Mouse (Mus musculus) midbrain, embryonic 11.5 days (tissue): ENCODE results near the gene Unc13b. TPM values are rescaled to one million over a fixed set of nuclear protein-coding genes. Genes with fewer than 3 reads are reported as not detected.

Experiments
- ATAC-seq: fragments of 200-750 bp; cut with Nextera tagmentation; 2 replicates; pipeline ENCODE4 v1.8.0; 2017; ENCODE audit warnings: moderate TSS enrichment, moderate library complexity; ENCODE audit not compliant: low FRiP score
- DNase-seq: peaks from one replicate; pipeline ENCODE4 v3.0.0; 2015; ENCODE audit warnings: low spot score; ENCODE audit errors: missing footprints
- H3K27ac ChIP-seq: fragments of 300-500 bp; sonication (generic); 2 replicates; pipeline ENCODE4 v1.5.1; 2014; ENCODE audit warnings: low read depth, low read length
- H3K27me3 ChIP-seq: fragments of 300-500 bp; sonication (generic); 2 replicates; pipeline ENCODE4 v1.6.1; 2014; ENCODE audit warnings: mild to moderate bottlenecking, low read length, moderate library complexity, mixed read lengths; ENCODE audit not compliant: control insufficient read depth, insufficient read depth
- H3K36me3 ChIP-seq: fragments of 300-500 bp; sonication (generic); 2 replicates; pipeline ENCODE4 v1.6.1; 2014; ENCODE audit warnings: mild to moderate bottlenecking, low read length, moderate library complexity, mixed read lengths; ENCODE audit not compliant: control insufficient read depth, insufficient read depth
- H3K4me1 ChIP-seq: fragments of 300-500 bp; sonication (generic); 2 replicates; pipeline ENCODE4 v1.6.1; 2014; ENCODE audit warnings: low read length; ENCODE audit not compliant: control insufficient read depth, insufficient read depth
- H3K4me2 ChIP-seq: fragments of 300-500 bp; sonication (generic); 2 replicates; pipeline ENCODE4 v1.6.1; 2014; ENCODE audit warnings: mild to moderate bottlenecking, moderate library complexity
- H3K4me3 ChIP-seq: fragments of 300-500 bp; sonication (generic); 2 replicates; pipeline ENCODE4 v1.5.1; 2014; ENCODE audit warnings: low read depth, low read length
- H3K9ac ChIP-seq: fragments of 300-500 bp; sonication (generic); 2 replicates; pipeline ENCODE4 v1.6.1; 2014; ENCODE audit warnings: low read length
- H3K9me3 ChIP-seq: fragments of 300-500 bp; sonication (generic); 2 replicates; pipeline ENCODE4 v1.6.1; 2016; ENCODE audit warnings: low read length; ENCODE audit not compliant: control insufficient read depth
- WGBS: fragments of 180-500 bp; shearing (Covaris S2); extraction: QIAGEN DNeasy Blood & Tissue Kit; methylation state at CpG from one replicate; pipeline ENCODE4 v1.1.7; 2014; 5-methylcytosine and 5-hydroxymethylcytosine counted together
- polyA plus RNA-seq: library from polyadenylated mRNA; unstranded; fragments of >200 nt; fragmentation: Nextera tagmentation; extraction: Ambion mirVana; gene quantifications from 2 replicates; pipeline ENCODE4 v1.2.1, GENCODE M21; 2014

The Unc13b gene
- polyA plus RNA-seq: 14.7 and 16.2 TPM in 2 replicates

DNA sequence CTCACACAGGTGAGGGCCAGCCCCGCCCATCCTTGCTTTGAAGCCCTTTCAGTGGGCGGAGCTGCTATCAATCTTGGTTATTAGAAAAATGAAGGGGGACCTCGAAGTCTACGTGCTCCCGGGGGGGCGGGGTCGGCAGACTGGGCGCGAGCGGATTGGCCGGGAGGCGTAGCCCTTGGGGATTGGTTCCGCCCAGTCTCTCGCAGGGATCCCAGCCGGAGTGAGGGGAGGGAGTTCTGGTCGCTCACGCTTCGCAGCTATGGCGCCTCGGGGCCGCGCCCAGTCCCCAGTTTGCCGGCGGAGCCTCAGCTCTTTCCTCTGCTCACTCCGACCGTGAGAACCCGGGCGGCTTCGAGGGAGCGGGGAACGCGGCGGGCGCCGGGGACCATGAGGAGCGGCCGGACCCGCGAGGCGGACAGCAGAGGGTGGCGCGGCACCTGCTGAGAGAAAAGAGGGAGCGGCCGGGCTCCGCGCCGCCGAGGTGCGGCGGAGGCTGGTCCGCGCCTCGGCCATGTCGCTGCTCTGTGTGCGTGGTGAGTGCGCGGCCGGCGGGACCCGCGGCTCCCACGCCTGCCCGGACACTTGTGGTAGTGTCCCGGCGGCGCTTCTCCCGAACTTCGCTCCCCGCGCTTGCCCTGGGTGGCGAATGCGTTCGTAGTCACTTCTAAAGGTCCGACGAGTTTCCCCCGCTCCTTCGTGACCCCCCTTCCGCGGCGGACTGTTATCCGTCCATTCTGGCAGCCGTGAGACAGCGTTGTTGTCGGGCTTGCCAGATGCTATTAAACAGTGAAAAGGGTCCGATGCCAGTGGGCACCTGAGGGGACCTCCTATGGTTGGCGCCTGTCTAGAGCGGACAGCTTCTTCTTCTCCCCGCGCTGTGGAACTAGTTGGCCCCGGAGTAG is at the start of gene Unc13b:
TSS of gene Unc13b (plus strand) at position 201 of the 902 bp plus-strand sequence.
- WGBS: under 1% methylated on average over 90 of the region's 90 CpGs
- peak within 1 kb of the TSS; percentile 82 for H3K9ac ChIP-seq
- H3K27ac ChIP-seq: peak within 1 kb of the TSS; percentile 54; the same call in 1 of the 2 replicates
- H3K9me3 ChIP-seq: no peaks in the 10 kb centered on the region; the same call in 1 of the 2 replicates
- ATAC-seq: peak; percentile 98
- H3K4me1 ChIP-seq: no peaks in the 10 kb centered on the region
- DNase-seq: peak; percentile 97
- H3K4me2 ChIP-seq: peak within 1 kb of the TSS; percentile 81
- peak within 1 kb of the TSS; percentile 70 for H3K4me3 ChIP-seq
- no peaks in the 10 kb centered on the region; the same call in 1 of the 2 replicates for H3K27me3 ChIP-seq
- no peaks in the 10 kb centered on the region for H3K36me3 ChIP-seq

DNA sequence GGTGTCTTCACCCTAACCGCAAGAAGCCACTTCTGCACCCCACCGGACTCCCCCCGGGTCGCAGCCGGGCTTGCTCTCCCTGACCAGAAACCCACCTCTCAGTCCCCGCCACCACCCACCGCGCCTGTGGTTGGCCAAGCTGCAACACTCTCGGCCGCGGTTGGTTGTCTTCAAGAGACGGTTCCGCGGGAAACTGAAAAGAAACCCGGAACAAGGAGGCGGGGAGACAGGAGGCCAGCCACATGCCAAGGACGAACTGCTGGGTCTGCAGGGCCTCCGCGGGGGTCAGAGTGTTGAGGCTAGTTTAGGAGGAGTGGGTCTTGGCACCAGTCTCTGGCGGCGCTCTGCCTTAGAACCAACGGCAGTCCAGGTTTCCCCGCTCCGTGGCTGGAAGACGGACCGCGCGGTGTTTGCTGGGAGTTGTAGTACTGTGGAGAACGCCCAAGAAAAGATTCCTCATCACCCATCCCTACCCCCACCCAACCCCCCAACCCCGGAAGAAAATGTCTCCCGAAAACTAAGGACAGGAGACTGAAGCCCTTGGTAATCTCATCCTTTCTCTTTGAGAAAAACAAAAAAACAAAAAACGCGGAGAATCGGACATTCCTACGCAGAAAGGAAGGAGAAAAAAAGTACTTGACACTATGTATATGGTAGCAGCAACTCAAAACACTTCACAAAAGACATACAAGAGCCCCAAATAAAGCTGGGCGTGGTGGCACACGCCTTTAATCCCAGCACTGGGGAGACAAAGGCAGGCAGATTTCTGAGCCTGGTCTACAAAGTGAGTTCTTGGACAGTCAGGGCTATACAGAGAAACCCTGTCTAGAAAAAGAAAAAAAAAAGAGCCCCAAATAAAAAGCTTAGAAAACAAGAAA is 48.4 kb upstream of the Unc13b start, which contains the start of gene Fancg:
TSS of gene Fancg (minus strand) at position 346 of the 878 bp plus-strand sequence.
- ATAC-seq: peak; percentile 94
- peak within 1 kb of the TSS; percentile 90 for H3K4me2 ChIP-seq
- H3K36me3 ChIP-seq: no peaks in the 10 kb centered on the region
- peak within 1 kb of the TSS; percentile 70 for H3K4me3 ChIP-seq
- peaks cover 3% of the 10 kb centered on the region for H3K4me1 ChIP-seq
- peak; percentile 98 for DNase-seq
- peak within 1 kb of the TSS; percentile 25; the same call in 1 of the 2 replicates for H3K27ac ChIP-seq
- WGBS: under 1% methylated on average over 37 of the region's 37 CpGs
- H3K9me3 ChIP-seq: no peaks in the 10 kb centered on the region
- no peaks in the 10 kb centered on the region for H3K27me3 ChIP-seq
- H3K9ac ChIP-seq: peak within 1 kb of the TSS; percentile 76

DNA sequence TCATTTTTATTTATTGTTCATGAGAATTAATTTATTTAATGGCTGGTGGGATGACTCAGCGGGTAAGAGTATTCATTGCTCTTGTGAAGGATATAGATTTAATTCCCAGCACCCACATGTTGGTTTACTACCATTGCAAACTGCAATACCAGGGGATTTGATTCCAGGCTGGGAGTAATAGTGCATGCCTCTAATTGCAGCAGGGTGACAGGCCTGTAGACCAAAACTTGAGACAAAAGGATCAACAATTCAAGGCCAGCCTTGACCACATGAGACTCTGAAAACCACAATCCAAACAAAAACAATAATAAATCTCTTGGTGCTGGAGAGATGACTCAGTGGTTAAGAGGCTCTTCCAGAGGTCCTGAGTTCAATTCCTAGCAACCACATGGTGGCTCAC is 46.7 kb upstream of the Unc13b start:
- DNase-seq (peak; percentile 62), ATAC-seq (no peak)
- H3K4me1 ChIP-seq: peaks cover 3% of the 10 kb centered on the region
- no peaks in the 10 kb centered on the region for H3K36me3 ChIP-seq
- no peaks in the 10 kb centered on the region for H3K27me3 ChIP-seq
- H3K27ac ChIP-seq: no peak overlapping the region
- WGBS: 95% methylated on average over 1 of the region's 1 CpGs
- no peak overlapping the region for H3K4me2 ChIP-seq
- H3K9ac ChIP-seq: no peak overlapping the region
- no peak overlapping the region for H3K4me3 ChIP-seq
- no peaks in the 10 kb centered on the region for H3K9me3 ChIP-seq

DNA sequence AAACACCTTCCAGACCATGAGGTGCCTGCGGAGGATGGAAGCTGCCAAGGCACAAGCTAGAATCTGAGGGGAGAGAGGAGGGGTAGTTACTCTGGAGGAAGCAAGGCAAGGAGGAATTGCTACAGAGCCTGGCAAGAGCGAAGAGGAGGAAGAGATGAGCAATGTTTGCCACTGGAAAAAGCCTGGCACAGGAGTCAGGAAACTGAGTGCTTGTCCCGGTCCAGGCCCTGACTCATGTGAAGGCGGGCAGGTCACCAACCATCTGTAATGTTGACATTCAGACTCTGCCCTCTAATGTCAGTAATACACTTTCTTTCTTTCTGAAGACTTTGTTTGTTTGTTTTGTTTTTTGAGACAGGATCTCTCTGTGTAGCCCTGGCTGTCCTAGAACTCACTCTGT is 40.6 kb upstream of the Unc13b start:
- H3K27ac ChIP-seq: no peak overlapping the region
- H3K36me3 ChIP-seq: peaks cover 15% of the 10 kb centered on the region
- H3K4me2 ChIP-seq: no peak overlapping the region
- no peak for DNase-seq
- H3K9me3 ChIP-seq: no peaks in the 10 kb centered on the region
- no peaks in the 10 kb centered on the region for H3K27me3 ChIP-seq
- ATAC-seq: no peak
- H3K4me3 ChIP-seq: no peak overlapping the region
- 95% methylated on average over 4 of the region's 4 CpGs for WGBS
- H3K9ac ChIP-seq: no peak overlapping the region
- no peaks in the 10 kb centered on the region for H3K4me1 ChIP-seq

DNA sequence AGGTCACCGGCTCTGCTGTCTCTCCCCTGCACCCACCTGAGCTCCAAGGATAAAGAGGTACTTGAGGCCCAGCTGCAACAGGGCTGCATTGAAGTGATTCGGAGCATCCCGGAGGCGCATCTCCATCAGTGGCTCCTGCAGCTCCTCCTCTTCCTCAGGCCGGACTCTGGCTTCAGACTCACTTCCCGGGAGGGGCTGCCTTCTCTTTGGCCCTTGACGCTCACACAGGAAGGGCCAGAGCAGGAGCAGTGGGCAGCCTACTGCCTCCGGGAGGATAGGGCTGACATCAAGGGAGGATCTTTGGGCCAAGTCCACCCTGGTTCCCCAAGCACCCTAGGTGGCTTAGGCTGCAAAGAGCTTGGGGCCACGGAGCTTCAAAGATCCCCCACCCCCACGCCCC is 39.6 kb upstream of the Unc13b start:
- Histone ChIP-seq H3K9me3 (no peaks in the 10 kb centered on the region), H3K4me1 (0 out of 2 replicates have a peak, but pooled peaks cover under 1% of the 10 kb centered on the region), H3K4me3 (no peak overlapping the region), H3K27me3 (no peaks in the 10 kb centered on the region), H3K27ac (no peak overlapping the region), H3K9ac (no peak overlapping the region), H3K4me2 (no peak overlapping the region), H3K36me3 (peaks cover 18% of the 10 kb centered on the region)
- 91% methylated on average over 10 of the region's 10 CpGs for WGBS
- DNase-seq: peak; percentile 51
- no peak for ATAC-seq

DNA sequence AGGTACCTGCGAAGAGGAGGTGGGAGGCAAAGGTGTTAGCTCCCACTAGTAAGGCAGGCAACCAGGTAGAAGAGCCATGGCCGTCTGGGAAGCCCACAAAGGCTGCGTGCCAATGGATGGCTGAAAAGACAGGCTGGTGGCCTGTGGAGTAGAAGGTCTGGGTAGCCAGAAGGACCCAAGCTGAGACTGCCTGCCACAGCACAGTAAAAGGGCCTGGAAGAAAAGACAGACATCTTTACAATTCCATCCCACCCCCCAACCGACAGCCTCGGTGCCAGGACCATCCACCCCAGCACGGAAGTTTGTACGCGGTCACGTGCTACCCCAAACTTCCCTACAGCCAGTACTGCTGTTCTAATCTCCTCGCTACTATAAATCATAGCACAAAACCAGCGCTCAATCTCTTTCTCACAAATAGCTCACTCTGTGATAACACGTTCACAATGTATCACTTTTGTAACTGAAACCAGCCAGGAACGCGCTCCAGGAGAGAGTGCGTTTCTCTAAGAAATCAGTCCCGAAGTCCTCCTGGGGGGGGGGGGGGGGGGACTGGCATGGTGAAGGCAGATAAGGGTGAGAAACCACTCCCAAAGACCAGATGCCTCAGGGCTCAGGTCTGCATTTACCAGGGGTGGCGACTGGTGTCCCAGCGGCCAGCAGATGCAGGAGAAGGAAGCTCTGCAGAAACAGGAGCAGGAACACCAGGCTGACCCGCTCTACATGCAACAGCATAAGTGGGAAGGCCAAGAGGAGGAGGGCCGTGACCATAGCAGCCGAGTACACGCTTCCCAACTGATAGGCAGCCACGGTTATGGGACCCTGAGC is 38.9 kb upstream of the Unc13b start:
- H3K27ac ChIP-seq: no peak overlapping the region
- no peaks in the 10 kb centered on the region for H3K9me3 ChIP-seq
- DNase-seq (peak; percentile 67), ATAC-seq (no peak)
- H3K4me3 ChIP-seq: no peak overlapping the region
- H3K4me2 ChIP-seq: no peak overlapping the region
- H3K27me3 ChIP-seq: no peaks in the 10 kb centered on the region
- peaks cover 18% of the 10 kb centered on the region for H3K36me3 ChIP-seq
- H3K4me1 ChIP-seq: peaks cover 7% of the 10 kb centered on the region
- WGBS: 92% methylated on average over 23 of the region's 23 CpGs
- H3K9ac ChIP-seq: no peak overlapping the region

DNA sequence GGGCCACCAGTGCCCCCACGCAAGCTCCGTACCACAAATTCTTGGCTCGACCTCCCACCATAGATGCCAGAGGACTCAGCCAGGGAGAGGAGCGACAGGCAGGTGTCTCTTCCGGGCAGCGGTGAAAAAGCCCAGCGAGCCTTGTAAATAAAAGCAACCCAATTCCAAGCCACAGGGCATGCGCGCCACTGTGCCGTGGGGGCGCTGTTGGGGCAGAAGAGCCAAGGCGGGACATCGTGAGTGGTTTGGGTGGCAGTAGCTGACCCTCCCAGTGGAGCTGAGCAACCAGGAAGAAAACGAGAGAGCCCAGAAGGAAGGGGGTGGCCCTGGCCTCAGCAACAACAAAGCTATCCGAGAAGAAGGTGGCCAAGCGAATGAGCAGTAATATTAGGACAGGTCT is 37.9 kb upstream of the Unc13b start:
- peaks cover 9% of the 10 kb centered on the region for H3K4me1 ChIP-seq
- no peak overlapping the region for H3K9ac ChIP-seq
- H3K9me3 ChIP-seq: no peaks in the 10 kb centered on the region
- H3K36me3 ChIP-seq: peaks cover 18% of the 10 kb centered on the region
- H3K4me2 ChIP-seq: no peak overlapping the region
- H3K27me3 ChIP-seq: no peaks in the 10 kb centered on the region
- 80% methylated on average over 16 of the region's 16 CpGs for WGBS
- DNase-seq: peak; percentile 44
- H3K27ac ChIP-seq: no peak overlapping the region
- no peak for ATAC-seq
- no peak overlapping the region for H3K4me3 ChIP-seq

DNA sequence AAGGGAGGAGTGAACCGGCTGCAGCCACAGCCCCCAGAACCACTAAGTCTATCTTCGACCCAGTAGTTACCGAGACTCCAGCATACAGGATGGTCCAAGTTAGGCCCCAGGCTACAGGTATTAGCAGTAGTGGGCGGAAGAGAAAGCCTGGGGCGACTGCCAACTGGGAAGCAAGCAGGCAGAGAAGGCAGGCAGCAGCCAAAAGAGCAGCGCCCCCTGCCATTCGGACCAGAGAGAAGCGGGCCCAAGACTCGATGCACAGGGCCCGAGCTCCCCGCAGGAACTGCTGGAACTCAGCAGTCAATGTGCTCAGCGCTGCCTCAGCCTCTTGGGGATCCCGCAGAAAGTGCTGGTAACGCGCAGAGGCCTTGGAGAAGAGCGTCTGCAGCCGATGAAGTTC is 37.4 kb upstream of the Unc13b start:
- no peak overlapping the region for H3K27ac ChIP-seq
- H3K4me3 ChIP-seq: no peak overlapping the region
- peaks cover 18% of the 10 kb centered on the region for H3K36me3 ChIP-seq
- no peaks in the 10 kb centered on the region for H3K9me3 ChIP-seq
- 65% methylated on average over 17 of the region's 17 CpGs for WGBS
- H3K4me2 ChIP-seq: no peak overlapping the region
- DNase-seq: peak; percentile 60
- ATAC-seq: no peak
- peaks cover 9% of the 10 kb centered on the region for H3K4me1 ChIP-seq
- H3K27me3 ChIP-seq: no peaks in the 10 kb centered on the region
- no peak overlapping the region for H3K9ac ChIP-seq
